Mouse (Mus musculus) C2C12 (cell line): ENCODE data around the gene Kat6b.

Source experiments
- CTCF ChIP-seq: IDR thresholded peaks from one replicate; pipeline ENCODE4 v1.5.1; 2011; ENCODE audit not compliant: control insufficient read depth, insufficient read depth, insufficient read length
- MYOD1 ChIP-seq: IDR thresholded peaks from one replicate; pipeline ENCODE4 v1.6.1; 2011; ENCODE audit warnings: low read depth; ENCODE audit not compliant: control insufficient read depth, insufficient read length
- USF1 ChIP-seq: IDR thresholded peaks from one replicate; pipeline ENCODE4 v1.6.1; 2011; ENCODE audit warnings: low read depth, mild to moderate bottlenecking, control low read depth, moderate library complexity

- TF ChIP-seq CTCF, result no peak
- no peak for TF ChIP-seq USF1
- TF ChIP-seq MYOD1, result no peak
Measured at GRCm38 (mm10) chr14:21522312-21522978, 41.2 kb downstream of the Kat6b start.
